Comparison of ENCODE assay signal across 12 mouse cellular contexts in the genomic region with DNA sequence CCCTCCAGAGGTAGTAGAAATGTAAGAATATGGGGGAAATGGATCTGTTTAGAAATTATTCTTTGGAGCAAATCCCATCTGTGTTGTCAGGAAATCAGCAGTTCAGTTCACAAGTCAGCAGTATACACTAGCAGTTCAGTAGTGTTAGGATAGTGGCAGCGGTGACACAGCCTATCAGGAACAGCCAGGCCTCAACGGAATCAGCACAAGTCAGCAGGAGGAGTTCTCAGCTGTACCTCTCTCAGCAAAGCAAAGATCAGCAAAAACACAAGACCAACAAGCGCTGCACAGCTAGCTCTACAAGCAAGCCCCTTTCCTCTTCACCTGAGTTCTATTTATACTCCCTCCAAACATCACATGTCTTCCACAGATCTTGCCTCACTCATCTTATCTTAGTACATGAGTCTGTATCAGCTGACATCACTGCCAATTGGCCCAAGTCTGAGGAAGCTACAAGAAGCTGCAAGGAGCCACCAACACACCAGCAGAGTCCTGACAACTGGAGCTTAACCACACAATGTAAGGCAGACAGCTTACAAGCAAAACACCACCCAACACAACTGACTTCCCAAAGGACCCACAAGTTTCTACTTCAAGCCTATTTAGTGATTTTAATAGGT.
"Had no signal": no experiment of that assay in that cellular context is flagged by ENCODE, and none has a peak within 500 bp of the region (broad histone marks: within the 10 kb centered on the region; RNA-seq: fewer than 3 reads in every experiment).

No protein-coding gene starts in this region.

- H3K36me3 ChIP-seq: intestine, embryonic 15.5 days; limb, embryonic 13.5 days; midbrain, embryonic 12.5 days; stomach, embryonic 15.5 days had no signal

- H3K4me3 ChIP-seq: intestine, embryonic 15.5 days; layer of hippocampus, adult 2 months; limb, embryonic 13.5 days; midbrain, embryonic 12.5 days; stomach, embryonic 15.5 days had no signal

- H3K27ac ChIP-seq: intestine, embryonic 15.5 days; kidney, postnatal 0 days; layer of hippocampus, adult 2 months; limb, embryonic 13.5 days; midbrain, embryonic 12.5 days; stomach, embryonic 15.5 days had no signal

- ATAC-seq: intestine, embryonic 15.5 days had no signal

- H3K27me3 ChIP-seq: intestine, embryonic 15.5 days; limb, embryonic 13.5 days; midbrain, embryonic 12.5 days; stomach, embryonic 15.5 days had no signal

- H3K4me1 ChIP-seq: intestine, embryonic 15.5 days; midbrain, embryonic 12.5 days; stomach, embryonic 15.5 days had no signal

- H3K9me3 ChIP-seq: intestine, embryonic 15.5 days; limb, embryonic 13.5 days; midbrain, embryonic 12.5 days; stomach, embryonic 15.5 days had no signal

- H3K9ac ChIP-seq: intestine, embryonic 15.5 days; limb, embryonic 13.5 days; midbrain, embryonic 12.5 days; stomach, embryonic 15.5 days had no signal

- H3K4me2 ChIP-seq: intestine, embryonic 15.5 days; limb, embryonic 13.5 days; midbrain, embryonic 12.5 days; stomach, embryonic 15.5 days had no signal

- DNase-seq: kidney, adult 8-10 months; kidney, postnatal 4 days; lung, adult 18-20 months; right cerebral cortex, postnatal 14 days; thymus, adult 2 months; thymus, postnatal 25 days had no signal
